Mouse (Mus musculus) CD4-positive naive resting alpha-beta T cell, adult 76 days (primary cell): ENCODE measurements around the gene Olfr406. TPM values are rescaled to one million over a fixed set of nuclear protein-coding genes. Genes with fewer than 3 reads are reported as not detected.

Experiments
- total RNA-seq: library from RNA; stranded (reverse); gene quantifications from one replicate; pipeline ENCODE4 v1.2.4, GENCODE M21; 2023

Olfr406 gene
- total RNA-seq: not detected

GRCm38 (mm10) chr11:74259508-74259907, at the start of gene Olfr406:
Olfr406 (plus strand) TSS chr11:74259808.

GRCm38 (mm10) chr11:74211279-74211678, 48.3 kb upstream of the Olfr406 start, which contains the start of gene Olfr43:
Olfr43 (minus strand) TSS chr11:74211379.

GRCm38 (mm10) chr11:74283436-74283835, 23.8 kb downstream of the Olfr406 start, which contains the start of gene Olfr59:
Olfr59 (plus strand) TSS chr11:74283736.

Other genes with a start within 250 kb of the Olfr406 start
- gene Olfr139, start 203.3 kb upstream of the Olfr406 start, total RNA-seq: not detected
- gene Olfr399, start 203.2 kb upstream of the Olfr406 start, total RNA-seq: not detected
- gene Zfp616, start 189.9 kb upstream of the Olfr406 start, total RNA-seq: not detected
- not detected for gene Olfr401, start 146.1 kb upstream of the Olfr406 start, total RNA-seq
- not detected for gene Olfr402, start 106.3 kb upstream of the Olfr406 start, total RNA-seq
- gene Olfr403, start 73.6 kb upstream of the Olfr406 start, total RNA-seq: not detected
- gene Olfr43, start 48.4 kb upstream of the Olfr406 start, total RNA-seq: not detected
- not detected for gene Olfr59, start 23.9 kb downstream of the Olfr406 start, total RNA-seq
- not detected for gene Olfr410, start 78.2 kb downstream of the Olfr406 start, total RNA-seq
- not detected for gene Olfr411, start 92.8 kb downstream of the Olfr406 start, total RNA-seq
- gene Olfr412, start 102.3 kb downstream of the Olfr406 start, total RNA-seq: not detected